Mouse (Mus musculus): Measurements from ENCODE around the gene Tjp3.

- TF ChIP-seq CTCF (IDR thresholded peaks at IDR 0.05; ENCODE audit: low read depth), result no peak
- no peak for TF ChIP-seq EP300 (IDR thresholded peaks at IDR 0.05; ENCODE audit: low read depth)
These were observed 27.4 kb upstream of the Tjp3 start for GRCm38 (mm10) chr10:81318589-81319329.
